Mouse (Mus musculus) gastrocnemius, postnatal 10 days (tissue): Measurements from ENCODE around the gene Dusp15. TPM values are rescaled to one million over a fixed set of nuclear protein-coding genes. Genes with fewer than 3 reads are reported as not detected.

ENCODE experiments used
- DNase-seq: peaks from one replicate; pipeline ENCODE4 v3.0.0; 2021; ENCODE audit warnings: mixed read lengths
- long read RNA-seq, 2 experiments: library from polyadenylated mRNA; stranded (forward); transcript quantifications; one replicate each; pipeline ENCODE4 v2.0.0; 2021
- total RNA-seq, 2 experiments: library from RNA; stranded (reverse); gene quantifications; 2 replicates each; pipeline ENCODE4 v1.2.3; 2021

Dusp15 gene
- total RNA-seq, result 1 to 10 TPM; 2.5 to 3.1 TPM
- long read RNA-seq, experiment 1, result 0 reads
- long read RNA-seq, experiment 2, result 0 reads

DNA sequence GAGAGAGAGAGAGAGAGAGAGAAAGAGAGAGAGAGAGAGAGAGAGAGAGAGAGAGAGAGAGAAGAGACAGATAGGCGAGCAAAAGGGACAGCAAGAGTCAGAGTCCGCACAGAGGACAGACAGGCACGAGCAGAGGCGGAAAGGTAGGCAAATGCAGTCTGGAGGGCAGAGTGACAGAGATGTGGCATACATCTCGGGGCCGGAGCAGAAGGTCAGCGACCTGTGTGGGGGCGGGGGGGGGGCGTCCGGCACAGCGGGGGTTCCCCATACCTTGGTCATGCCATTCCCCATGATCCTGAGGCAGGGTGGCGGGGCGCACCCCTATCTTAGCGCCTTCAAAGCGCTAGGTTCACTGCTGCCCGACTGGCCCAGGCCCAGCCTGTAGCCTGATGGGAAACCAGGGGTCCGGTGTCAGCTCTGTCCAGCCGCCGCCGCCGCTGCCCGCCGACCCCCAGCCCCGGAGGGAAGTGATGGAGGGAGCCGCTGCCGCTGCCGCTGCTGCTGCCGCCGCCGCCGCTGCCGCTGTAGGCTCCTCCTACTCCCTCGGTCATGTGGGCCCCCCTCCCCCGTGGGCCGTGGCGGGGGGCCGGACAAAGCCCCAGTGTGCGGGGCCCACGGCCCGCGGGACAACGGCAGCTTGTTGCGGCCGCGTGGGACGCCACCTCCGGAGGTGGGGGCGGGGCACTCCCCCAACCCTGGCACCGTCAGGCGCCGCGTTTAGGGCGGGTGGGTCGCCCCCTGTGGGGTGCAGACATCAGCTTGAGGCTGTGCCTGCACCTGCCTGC is at the start of gene Dusp15:
Dusp15 (minus strand) TSS at position 634 of the 785 bp plus-strand sequence.
- DNase-seq, result peak; percentile 27

GRCm38 (mm10) chr2:152997046-152997445 is 45.5 kb upstream of the Dusp15 start:
- no peak for DNase-seq

DNA sequence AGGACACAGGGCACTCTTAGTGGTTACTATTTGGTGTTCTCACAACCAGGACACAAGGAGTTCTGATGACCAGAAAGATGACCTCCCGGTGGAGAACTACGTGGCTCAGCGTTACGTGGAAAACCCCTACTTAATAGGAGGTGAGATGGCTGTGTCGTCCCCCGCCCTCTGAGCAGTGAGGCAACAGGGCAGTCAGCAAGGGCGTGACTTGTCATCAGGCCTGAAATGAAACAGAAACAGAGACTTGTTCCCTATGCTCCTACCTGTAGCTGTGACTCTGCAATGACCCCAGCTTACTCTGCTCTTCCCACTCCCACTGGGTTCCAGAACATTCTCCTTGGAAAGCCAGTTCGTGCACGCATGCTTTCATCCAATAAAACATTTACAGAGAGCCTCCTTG is 40.0 kb upstream of the Dusp15 start:
- no peak for DNase-seq

GRCm38 (mm10) chr2:152985582-152985981 is 34.1 kb upstream of the Dusp15 start:
- no peak for DNase-seq

DNA sequence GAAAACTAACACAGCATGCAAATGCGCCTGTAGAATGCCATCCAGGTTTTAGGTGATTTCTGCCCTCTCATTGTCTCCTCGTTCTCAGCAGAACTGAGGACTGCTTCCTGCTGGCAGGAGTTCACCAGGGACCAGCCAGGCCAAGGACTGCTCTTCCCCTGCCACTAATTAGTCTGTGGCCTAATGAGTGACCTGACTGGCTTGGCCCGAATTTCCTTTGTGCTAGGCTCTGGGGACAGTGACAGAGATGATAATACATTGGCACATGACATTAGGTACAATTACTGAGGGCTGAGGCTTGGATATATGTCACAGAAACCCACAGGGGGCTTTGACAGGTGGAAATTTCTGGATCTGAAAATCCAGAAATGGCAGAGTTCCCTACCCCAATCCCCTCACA is 25.5 kb upstream of the Dusp15 start:
- DNase-seq, result no peak

DNA sequence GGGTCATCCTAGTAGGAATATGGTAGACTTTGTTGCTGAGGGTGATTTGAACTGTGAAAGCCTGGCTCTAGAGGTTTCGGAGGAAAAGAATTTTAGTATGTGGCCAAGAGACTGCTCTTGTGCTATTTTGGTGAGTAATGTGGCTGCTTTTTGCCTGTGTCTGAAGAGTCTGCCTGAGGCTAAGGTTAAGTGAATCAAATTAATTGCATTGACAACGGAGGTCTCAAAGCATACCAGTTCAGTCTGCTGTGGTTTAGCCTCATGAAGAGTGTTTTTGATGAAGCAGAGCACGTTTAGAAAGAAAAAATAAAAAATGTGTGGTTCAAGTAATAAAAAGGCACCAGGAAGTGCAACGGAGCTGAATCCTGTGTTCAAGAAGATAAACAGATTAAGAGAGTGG is 14.1 kb upstream of the Dusp15 start:
- no peak for DNase-seq

DNA sequence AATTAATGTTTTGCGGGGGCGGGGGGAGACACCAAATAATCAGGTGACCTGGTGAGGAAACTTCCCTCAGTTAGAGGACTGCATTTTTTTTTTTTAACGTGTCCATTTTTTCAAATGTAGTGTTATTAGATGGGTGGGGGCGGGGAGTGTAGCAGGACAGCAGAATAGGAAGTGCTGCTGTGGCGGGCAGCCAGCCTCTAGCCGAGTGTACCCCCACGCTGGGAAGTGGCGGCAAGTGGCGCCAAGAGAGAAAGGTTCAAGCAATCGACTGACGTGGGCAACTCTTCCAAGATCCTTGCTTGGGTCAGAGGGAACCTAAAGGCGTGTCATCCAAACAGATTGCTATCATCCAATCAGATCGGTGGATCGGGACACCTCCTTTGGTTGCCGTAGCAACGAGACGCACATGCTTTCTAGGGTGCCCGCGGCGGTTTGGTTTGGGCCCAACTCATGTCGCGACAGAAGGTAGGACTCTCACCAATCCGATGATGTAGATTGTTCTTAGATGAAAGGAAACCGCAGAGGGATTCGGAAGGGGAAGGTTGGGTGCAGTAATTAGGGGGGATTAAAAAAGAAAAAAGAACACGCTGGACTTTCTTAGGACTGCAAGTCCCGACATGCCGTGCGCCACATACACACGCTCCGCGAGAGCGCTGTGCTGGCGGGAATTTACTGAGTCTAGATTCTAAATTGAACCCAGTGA is 10.7 kb upstream of the Dusp15 start, which contains the start of gene Ttll9:
Ttll9 (plus strand) TSS at position 395 of the 703 bp plus-strand sequence.
- peak; percentile 57 for DNase-seq

DNA sequence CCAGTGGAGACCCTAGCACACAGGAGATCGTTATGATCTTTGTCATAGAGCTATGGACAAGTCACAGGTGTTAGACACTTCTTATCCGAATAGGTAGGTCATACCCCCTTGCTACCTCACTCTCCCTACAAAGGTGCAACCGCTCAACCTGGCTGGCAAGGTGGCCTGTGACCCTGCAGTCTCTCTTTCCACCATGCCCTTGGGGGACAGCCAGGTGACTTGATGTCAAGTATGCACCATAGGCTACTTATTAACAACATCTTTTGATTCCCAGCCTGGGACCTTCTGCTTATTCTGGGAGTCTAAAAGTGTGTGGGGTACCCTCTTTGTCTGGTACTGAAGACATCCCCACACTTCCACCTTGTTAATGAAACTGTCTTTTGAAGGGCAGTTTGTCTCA is 6.6 kb upstream of the Dusp15 start:
- no peak for DNase-seq

DNA sequence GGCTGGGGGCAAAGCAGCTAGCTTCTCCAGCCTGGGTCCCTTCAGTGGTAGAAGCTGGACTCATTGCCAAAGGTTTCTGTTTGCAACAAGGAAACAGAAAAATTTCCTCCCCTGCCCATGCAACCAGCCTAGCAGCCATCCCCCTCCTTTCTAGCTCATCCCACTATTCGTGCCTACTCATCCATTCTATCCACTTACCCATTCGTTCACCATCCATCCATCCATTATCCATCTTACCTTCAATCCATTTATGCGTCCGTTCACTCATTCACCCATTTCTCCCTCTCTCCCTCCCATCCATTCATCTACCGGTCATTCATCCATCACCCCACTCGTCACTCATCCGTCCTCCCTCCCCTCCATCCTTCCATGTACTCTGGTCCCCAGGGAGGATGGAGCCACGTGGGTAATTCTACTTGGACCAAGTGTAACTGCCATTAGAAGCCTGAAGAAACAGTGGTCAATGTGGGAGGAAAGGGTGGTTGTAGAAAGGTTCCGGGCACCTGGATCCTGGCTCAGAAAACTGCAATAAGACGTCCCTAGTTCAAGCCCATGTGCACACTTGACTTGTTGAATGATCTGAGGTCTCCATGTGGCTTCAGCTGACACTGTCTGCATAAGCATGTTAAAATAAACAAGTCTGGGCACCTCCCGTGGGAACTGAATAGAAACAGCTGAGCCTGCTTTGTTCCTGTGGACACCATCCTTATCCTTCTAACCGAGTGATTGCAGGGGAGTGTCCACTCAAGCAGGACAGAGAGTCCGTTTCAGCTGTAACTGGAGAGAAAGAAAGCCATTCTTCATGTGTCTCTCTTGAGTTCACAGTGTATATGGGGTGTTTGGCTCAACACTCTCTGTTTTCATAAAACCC is 587 bp upstream of the Dusp15 start:
- DNase-seq, result no peak

GRCm38 (mm10) chr2:152950358-152951064 is 987 bp downstream of the Dusp15 start:
- DNase-seq, result no peak

- no peak for DNase-seq
Observed at GRCm38 (mm10) chr2:152948438-152949020, 3.0 kb downstream of the Dusp15 start.

DNA sequence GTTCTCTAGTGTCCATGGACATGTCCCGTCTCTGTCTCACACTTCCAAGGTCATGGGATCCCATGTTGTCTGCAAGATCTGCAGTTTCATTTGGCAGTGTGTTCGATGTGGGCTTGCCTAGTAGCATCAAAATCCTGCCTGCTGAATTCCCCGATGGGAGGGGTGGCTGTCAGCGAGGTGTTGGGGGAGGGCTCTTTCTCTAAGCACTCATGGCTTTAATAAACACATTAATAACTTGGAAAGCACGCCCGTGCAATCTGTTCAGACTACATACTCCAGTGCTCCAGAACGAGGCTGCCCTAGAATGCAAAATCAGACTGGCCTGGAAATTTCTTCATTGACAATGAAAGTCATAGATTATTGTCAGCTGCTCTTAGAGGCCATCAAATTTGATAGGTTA is 4.4 kb downstream of the Dusp15 start:
- no peak for DNase-seq

DNA sequence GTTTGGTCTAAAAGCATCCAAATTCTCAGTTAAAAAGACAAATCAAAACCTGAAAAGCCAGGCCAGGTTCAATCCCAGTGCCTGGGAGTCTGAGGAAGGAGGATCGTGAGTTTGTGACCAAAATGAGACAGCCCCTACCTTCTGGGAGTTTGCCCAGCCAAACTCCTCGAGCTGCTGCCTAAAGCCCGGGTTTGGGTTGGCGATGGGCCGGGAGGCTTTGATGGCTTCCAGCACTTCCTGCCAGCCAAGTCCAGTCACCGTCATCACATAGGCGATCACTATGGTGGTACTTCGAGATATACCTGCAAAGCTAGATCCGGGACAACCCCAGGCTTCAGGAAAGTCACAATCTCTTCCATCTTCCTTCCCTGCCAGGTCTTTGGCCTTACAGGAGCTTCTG is 7.5 kb downstream of the Dusp15 start:
- no peak for DNase-seq

DNA sequence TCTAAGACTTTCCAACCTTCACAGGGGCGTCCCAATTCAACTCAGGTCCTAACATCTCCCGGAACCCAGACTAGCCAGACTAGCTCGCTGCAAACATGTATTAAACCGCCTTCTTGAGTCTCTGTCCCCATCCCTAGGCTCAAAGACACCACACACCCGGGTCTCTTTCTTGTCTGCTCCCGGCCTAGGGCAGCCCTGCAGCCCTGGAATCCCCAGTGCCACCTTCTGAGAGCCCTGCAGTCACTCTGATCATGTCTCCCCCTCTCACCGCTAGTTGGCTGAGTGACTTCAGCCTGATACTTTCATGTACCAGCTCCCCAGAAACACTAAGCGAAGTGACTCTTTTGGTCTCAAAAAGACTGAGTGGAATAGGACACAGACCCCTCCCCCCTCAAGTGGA is 7.9 kb downstream of the Dusp15 start:
- DNase-seq, result no peak

DNA sequence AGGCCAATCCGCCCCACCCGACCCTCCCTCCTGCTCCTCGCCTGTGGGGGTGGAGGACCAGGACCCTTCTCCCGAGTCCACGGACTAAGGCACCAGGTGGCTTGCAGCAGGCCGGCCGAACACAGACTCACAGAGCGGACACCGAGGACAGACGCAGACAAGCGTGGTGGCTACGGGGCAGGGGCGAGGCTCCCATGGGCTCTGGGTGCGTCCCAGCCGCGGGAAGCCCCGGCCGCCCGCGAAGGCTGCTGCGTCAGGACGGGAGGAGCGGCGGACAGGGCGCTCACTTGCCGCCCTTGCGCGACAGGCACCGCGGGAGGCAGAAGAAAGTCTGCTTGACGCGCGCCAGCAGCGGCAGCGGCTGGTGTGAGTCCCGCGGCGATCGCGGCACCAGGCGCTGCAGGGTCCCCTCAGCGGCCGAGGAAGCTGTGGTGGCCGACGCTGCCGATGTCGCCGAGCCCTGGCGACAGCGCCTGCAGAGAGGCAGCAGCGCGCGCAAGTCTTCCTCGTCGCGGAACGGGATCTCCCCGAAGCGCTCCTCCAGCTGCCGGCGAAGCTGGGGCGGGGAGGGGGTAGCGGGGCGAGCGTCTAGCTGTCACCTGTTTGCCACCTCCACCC is 8.5 kb downstream of the Dusp15 start:
- no peak for DNase-seq

DNA sequence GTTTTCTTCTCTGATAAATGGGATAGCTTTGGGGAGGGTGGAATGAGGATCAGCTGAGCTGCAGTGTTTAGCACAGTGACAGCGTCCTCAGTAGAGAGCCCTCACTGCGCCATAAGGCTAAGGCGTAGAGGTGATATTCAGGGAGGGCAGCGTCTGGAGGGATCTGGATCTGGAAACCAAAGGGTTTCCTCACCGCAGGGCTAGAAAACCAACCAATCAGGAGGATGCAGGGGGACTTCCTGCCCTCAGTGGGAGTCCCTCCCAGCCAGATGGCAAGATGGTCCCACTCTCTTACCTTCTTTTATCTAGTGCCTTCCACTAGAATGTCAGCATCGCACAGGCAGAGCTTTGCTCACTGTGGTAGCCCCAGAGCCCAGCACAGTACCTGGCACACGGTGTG is 9.7 kb downstream of the Dusp15 start:
- no peak for DNase-seq

DNA sequence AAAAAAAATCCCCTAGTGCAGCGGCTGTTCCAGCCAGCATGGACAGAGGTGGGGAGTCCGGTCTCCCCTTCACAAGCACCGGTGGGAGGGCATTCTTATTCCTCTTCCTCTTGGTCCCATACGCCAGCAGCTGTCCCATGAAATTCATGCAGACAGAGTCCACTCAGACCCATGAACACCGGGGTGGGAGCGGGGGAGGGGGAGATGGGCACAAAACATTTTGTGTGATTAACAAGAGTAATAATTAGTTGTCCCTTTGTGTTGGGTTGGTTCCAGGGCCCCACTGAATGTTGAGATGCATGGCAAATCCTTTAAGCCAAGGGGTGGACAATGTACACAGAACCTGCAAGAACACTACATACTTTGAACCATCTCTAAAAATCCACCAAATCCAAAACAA is 10.4 kb downstream of the Dusp15 start:
- no peak for DNase-seq

- peak; percentile 60 for DNase-seq
Observed at GRCm38 (mm10) chr2:152939846-152940245, 11.7 kb downstream of the Dusp15 start.

- DNase-seq, result peak; percentile 71
Observed at GRCm38 (mm10) chr2:152933614-152934013, 17.9 kb downstream of the Dusp15 start.

GRCm38 (mm10) chr2:152933048-152933447 is 18.4 kb downstream of the Dusp15 start, which contains the start of gene Foxs1:
Gene Foxs1 (minus strand): TSS chr2:152933208.
- DNase-seq, result peak; percentile 42
